Mouse (Mus musculus) left cerebral cortex, postnatal 36 days (tissue): ENCODE results near the gene Cpa1. TPM values are rescaled to one million over a fixed set of nuclear protein-coding genes. Genes with fewer than 3 reads are reported as not detected.

Experiments used
- DNase-seq, 2 experiments: peaks; one replicate each; pipeline ENCODE4 v3.0.0; 2021 to 2022; ENCODE audit warnings: low spot score in 2 of 2, mixed read lengths in 1 of 2
- intact Hi-C: fragments of 180-260 bp; cut with DNase I; formaldehyde crosslinking; loops from one replicate; pipeline ENCODE4 v1.15.1; 2025
- total RNA-seq, 2 experiments: library from RNA; stranded (reverse); gene quantifications; 2 replicates each; pipeline ENCODE4 v1.2.3; 2021

Gene Cpa1
- total RNA-seq = not detected

DNA sequence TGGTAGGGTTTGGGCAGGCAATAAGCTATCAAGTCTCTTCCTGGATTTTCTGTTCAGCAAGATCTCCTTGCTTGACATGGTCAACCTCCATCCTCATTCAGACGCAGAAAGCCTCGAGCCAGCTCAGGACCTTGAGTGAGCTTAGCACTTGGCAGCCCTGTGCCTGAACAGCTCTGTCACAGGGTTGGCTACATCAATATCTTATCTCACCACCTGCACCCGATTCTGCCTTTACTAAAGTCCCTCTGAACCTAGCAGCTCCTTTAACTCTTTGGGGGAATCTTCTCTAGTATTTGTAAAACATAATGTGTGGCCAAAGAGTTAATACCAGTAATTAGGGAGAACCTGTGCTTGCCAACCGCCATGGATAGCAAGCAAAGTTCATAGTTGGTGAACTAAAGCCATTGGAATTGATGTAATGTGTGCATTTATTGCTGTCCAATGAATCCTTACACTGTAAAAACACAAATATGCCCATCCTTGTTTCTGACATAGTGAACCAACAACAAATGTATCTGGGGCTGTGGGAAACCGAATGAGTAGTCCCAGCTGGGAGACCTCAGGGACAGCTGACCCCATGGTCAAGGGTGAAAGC lies at the start of gene Cpa1:
Gene Cpa1 (plus strand): TSS at position 545 of the 595 bp plus-strand sequence.
- intact Hi-C loops = no loop called here
- DNase-seq = no peak

DNA sequence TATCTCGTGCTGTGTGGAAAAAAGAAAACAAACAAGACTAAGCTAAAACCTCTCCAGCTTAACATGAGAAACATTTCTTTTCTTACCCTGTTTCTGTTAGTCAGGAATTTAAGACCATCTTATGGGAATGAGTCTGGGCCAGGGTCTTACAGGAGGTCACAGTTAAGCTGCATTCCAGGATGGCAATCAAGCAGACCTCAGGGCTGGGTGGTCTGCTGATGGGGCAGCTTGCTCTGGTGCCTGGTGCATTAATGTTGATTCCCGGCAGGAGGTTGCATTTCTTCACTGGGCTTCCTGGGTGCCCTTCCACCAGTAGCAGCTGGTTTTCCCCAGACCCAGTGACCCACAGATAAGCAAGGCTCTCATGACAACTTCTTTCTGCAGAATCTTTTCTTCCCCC lies 49.2 kb upstream of the Cpa1 start:
- intact Hi-C loops = no loop called here
- no peak for DNase-seq

DNA sequence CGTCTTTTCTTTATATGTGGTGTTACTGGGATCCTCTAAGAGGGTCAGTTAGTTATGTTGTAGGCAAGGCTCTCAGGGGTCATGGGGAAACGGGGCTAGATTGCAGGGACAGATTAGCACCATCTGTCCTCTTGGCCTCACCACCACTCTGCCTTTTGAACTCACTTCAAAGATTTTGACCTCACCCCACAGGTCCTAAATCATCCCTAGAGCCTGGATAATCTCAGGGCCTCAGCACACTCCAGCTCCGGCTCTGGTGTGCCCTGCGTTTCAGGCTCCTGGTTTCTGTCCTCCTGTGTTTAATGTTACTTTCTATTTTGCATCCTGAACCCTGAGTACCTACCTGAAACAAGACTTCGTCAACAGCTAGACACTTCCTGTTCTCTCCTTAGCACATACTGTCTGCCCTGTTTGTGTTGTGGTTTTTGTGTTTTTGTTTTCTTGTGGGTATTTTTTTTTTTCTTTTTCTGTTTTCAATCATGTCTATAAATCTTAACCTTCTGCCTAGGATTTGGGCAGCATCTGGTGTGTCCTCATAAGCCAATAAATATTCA lies 47.1 kb upstream of the Cpa1 start:
- DNase-seq = no peak
- intact Hi-C loops = no loop called here

DNA sequence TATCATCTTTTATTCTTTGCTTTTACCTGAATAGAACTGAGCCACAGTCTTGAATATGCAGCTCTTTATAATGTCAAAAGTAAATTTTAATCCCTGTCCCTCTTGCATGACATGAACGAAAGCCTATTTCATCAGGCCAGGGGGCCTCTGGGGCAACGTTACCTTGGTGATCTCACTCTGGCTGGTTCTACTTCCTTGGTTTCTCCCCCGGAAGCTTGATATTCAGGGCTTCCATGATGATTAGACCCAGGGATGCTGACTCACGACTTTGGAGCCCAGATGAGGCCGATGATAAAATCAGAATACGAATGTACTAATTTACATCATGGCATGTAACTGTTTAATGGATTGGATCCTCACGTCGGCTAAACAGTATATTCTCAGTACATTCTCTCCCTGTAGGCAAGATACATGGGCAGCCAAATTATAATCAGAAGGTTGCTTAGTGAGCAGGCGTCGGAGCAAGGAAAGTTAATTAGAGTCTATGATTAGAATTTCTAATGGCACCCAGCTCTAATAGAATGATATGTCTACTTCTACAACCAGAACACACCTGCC lies 46.5 kb upstream of the Cpa1 start:
- no peak for DNase-seq
- intact Hi-C loops = no loop called here

DNA sequence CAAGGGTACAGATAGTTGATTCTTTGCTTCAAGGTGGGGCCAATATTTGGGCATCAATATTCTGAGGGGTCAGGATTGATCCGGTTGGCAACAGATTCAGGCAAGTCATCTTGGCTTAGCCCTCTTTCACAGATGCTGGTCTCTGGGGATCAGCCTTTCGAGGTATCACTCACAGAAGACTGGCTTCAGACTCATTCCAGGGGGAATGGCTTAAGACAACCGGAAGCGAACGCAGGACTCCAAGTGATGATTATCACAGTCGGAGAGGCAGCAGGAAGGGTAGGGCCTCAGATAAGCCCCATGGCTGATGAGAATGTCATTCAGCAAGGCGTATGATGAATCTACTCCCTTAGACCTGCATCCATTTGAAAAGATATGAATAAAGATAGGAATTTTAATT lies 44.7 kb upstream of the Cpa1 start:
- no peak for DNase-seq
- intact Hi-C loops = no loop called here

DNA sequence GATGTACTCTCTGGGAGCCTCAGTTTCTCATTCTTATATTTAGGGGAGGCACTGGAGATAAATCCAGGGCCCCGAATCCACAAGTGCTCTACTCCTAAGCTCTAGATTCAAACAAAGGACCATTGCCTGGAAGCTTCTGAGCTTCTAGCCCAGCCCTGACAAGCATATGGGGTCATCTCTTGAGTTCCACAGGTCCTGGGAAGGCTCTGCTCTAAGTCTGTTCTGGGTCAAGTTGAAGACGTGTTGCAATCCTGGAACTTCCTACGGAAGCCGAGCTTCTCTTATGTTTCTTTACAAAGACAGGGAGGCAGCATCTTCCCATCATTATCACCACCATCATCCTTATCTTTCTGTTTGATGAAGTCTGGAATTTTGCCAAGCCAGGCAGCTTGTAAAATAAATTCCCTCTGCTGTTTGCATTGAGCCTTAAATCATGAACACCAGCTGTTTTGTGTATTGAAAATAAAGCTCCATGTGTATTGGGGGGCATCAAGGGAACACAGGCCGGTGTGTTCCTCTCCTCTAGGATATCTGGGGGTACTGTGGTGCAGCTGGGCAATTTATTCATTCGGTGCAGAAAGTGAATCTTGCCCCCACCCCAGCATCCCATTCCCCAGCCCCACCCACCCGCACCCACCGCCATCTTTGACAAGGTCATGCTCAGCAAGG lies 42.7 kb upstream of the Cpa1 start:
- no peak for DNase-seq
- intact Hi-C loops = no loop called here

DNA sequence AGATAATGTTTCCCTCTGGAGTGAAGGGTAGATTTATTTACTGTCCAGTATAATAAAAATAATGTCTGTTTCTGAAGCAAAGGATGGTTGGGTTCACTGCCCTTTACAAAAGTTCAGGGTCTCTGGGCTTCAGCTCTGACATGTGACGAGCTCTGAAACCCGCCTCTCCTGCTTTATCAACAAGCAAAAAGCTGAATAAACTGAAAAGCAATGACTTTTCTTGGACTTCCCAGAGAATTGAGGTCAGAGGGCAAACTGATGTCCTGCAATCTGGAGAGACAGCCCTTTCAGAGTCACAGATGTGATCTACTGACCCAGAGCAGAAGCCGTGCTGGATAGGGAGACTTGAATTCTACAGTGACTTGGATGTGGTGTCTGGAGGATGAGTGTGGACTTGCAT lies 39.0 kb upstream of the Cpa1 start:
- intact Hi-C loops = no loop called here
- DNase-seq = no peak

DNA sequence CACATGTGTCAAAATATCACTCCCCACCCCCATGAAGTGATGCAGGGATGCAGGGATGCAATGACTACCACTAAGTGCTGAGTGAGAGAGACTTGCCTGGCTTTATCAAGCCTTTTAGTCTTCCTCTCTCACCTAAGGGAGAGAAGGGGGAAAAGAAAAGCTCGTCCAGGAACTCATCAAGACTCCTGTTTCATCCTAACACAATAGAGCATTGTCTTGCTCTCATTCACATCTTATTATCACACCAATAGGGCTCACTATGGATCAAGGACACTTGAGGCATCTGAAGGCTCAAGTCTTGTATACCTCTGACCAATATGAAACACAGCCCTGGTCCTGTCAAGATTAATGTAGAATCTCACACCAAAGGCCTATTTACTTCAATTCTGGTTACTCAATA lies 38.0 kb upstream of the Cpa1 start:
- intact Hi-C loops = no loop called here
- DNase-seq = no peak

DNA sequence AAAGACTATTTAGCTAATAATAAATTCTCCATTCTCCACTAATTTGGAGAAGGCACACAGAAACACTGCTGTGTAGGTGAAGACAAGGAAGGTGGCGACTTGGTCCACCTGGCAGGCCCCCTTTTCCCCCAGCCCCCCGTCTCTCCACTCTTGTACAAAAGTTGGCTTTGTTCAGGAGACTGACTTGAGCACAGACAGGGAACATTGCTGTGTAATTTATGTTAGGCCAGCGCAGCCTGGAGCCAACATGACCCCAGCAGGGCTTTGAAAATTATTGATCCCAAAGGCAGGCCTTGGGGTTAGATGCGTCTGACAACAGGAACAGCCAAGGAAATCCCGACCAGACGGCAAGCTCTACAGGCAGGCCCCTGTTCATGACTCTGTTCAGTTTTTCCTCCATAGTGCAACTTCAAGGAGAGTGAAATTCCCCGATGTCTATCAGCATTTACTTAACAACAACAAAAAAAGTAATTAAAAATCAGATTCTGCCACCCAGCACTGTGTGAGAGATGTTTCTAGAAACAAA lies 34.6 kb upstream of the Cpa1 start:
- intact Hi-C loops = no loop called here
- no peak for DNase-seq

DNA sequence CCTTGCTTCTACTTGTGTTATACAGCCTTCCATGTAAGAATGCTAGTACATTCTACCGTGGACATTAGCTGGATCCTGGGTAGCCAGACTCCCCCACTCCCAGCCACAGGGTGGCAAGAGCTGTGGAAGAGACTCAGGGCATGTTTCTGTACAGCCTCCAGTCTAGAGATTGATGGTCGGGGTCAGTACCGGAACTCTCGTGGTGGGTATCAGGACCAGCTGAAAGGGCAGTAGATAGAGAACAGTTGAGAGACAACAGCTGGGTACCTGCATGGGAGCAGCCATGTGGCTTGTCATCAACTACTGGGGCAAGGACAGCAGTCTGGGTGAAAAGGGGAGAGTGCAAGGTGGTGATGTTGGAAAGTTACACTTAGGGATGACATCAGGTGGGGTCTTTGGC lies 33.9 kb upstream of the Cpa1 start:
- intact Hi-C loops = no loop called here
- DNase-seq = no peak

DNA sequence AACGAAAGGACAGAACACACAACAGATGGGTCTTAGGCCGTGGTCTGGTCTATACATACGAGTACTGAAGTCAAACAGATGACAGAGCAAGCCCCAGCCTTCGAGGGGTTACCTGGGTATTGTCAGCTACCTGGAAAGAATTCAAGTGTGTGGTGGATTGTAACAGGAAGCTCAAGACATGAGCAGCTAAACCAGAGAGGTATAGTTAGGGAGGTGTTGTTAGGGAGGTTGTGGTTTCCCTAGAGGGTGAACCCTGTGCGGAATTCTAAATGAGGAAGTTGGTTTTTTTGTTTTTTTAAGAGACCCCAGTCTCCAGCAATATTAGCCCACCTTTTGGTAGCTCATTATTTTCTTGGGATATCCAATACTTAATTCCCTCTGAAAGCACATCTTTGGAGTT lies 33.3 kb upstream of the Cpa1 start:
- intact Hi-C loops = no loop called here
- DNase-seq = no peak

DNA sequence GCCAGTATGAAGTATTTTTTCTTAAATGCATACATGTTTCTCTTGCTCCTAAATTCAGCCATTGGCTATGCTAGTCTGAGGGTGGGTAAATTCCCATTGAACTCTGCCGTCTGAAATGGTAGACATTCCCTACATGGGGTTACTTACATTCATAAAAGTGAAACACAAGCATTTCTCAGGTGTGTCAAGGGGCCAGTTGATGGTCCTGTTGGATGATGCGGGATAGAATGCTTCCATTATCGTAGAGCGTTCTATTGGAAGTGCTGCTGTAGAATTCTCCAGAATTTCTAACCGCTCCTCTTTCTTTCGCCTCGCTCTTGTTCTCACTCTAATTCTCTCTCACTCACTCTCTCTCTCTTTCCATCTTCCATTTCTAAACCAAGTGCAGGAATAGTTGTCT lies 28.3 kb upstream of the Cpa1 start, which contains the start of gene Cpa5:
Gene Cpa5 (plus strand): TSS at position 301 of the 400 bp plus-strand sequence.
- DNase-seq = no peak
- intact Hi-C loops = no loop called here

DNA sequence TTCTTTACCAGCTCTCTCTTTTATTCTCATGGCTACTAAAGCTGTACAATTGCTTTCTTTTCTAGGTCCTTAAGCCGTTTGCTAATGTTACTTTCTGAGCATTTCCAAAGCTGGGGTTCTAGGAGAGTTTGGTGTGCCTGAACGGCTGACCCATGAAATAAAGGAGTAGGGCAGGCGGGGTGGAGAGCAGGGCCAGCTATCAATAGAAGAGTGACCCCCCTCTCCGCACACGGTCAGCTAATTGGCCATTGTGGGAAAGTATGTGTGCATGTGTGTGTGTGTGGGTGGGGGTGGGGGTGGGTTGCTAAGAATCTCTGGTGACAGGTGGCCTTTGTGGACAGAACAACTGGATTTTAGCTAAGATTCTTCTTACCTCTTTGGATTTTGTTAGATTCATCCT lies 27.8 kb upstream of the Cpa1 start:
- intact Hi-C loops = no loop called here
- no peak for DNase-seq

DNA sequence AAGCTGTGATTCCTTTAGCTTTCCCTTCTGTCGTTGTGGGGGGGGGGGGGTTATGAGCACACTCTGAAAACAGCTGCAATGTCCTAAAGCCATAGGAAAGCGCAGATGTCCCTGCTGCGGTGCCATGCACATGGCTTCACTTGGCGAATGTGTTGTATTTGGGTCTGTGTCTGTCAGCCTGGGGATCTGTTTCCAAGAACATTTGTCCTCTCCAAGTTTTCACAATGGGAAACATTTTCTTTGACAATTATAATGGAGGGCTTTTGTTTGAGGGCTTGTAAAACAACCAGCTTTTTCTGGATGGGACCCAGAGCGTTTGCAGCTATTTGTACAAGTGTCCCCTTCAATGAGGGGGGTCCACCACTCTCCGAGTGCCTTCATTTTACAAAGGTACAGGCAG lies 24.8 kb upstream of the Cpa1 start:
- DNase-seq = no peak
- intact Hi-C loops = no loop called here

DNA sequence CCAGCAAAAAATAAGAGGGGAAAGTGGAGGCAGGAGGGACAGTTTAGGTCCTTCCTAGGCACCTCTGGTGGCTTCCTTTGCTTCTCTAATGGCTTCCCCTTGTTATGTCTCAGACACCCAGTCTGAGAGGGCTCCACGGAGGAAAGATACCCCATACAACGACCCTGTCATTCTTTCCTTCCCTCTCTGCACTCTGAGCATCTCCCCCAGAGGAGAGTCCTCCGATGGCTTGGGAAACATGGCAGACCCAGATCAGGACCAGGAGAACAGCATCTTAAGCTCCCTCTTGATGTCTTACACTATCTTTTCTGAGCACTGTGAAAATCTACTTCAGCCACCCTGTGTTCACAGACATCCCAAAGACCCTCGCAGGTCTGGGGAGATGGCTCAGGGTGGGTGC lies 23.3 kb upstream of the Cpa1 start:
- intact Hi-C loops = no loop called here
- DNase-seq = no peak

DNA sequence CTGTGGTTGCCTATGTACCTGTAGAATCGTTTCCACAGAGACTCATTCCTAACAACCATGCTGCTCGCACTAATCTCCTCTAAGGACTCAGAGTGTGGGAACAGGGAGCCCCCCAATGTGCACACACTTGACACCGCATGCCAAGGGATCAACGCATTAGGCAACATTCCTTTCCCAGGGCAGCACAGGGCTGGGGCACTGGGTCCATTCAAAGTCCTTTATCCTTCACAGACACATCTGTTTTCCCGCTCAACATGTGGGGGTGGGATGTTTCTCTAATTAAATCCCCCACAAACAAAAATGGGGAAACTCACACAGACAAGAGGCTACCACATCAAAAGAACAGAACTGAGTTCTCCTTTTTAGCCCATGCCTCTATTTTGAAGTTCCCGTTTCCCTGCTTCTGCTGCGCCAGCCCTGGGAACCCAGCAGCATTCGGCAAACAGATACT lies 22.5 kb upstream of the Cpa1 start:
- intact Hi-C loops = no loop called here
- no peak for DNase-seq

DNA sequence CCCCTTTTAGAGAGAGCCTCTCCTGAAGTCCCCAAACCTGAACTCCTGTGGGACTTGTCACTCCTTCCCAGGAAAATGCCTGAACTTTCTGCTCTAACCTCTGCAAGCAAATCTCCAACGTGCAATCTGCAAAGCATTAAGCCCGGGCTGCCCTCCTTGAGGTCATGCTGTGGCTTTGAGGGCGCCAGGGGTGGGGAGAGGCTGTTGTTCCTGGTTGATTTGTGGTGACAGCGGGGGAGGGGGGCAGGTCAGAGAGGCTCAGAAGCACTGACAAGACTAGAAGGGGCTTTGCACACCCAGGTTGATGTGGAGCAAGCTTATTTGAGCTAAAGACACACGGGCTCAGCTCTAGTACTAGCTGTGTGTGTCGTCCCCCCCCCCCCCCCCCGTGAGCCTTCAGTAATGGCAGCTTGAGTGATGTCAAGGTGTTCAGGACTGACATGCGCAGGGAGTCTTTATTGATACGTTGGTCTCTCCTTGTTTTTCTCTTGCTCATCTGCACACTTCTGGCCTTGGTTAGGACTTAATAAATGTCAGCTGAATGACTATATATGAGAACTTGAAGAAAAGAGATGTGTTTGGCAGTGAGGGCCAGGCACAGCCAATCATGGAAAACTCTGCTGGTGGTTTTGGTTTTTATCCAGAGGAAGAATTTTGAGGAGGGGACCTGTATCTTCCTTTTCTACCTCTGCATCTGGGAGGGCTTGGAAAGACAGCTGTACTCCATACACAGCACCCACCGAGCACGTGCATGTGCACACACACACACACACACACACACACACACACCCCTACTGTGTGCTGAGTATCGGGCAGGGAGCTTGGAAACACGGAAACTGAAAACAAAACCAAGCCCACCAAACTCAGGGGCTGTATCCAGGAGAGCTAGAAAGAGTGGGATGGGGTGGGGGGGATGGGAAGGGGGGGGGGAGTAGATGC lies 21.7 kb upstream of the Cpa1 start:
- intact Hi-C loops = loop anchor here (1.0 kb wide), 1 partner anchor 66 kb away; no protein-coding TSS in a partner anchor
- no peak for DNase-seq

DNA sequence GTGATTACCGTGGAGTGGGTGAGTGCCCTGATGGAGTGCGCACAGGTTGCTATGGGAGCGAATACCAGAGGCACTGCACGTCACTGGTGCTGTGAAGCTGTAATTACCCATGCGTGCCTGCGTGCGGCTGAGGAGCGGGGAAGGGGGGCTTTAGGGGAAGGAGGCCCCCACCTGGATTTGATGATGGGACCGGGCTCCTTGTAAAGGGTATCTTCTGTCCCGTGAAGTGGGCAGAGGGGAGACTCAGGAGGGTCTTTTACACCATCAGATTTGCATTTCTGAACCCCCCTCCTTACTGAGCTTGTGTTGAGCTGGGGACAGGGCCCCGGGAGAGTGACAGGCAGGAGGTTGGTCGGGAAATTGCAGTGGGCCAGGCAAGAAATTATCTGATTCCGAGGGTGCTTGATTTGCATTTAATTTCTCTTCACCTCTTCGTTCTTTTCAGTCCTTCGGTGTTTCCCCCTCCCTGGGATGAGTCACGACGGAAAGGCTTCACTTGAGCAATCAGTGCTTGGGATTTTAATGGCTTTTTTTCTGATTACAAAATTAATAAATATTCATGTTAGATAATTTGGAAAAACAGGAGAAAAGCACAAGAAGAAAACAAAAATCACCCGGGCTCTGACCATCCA lies 20.9 kb upstream of the Cpa1 start:
- DNase-seq = peak; percentile 50 to 63
- intact Hi-C loops = loop anchor here (1.0 kb wide), 2 partner anchors 46 to 67 kb away; no protein-coding TSS in a partner anchor

DNA sequence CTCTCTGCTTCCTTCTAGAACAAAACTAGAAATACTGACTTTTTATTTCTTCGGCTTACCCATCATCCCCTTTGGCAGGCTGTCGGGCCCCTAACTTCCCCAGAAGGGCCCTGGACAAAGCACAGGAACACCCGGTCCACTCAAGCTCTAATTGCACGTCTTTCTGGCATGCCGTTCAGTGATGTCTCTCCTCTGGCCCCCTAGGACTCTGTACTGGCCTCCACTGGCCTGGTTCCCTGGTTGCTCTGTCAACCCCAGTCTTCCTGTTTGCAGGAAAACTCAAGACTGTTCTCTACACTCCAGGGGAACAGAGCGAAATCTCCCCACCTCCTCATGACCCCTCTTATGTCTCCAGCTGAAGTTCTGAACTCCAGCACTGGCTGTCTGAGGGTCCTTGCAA lies 20.3 kb upstream of the Cpa1 start:
- intact Hi-C loops = loop anchor here (1.0 kb wide), 1 partner anchor 46 kb away; no protein-coding TSS in a partner anchor
- no peak for DNase-seq
